Mouse (Mus musculus) limb, embryonic 10.5 days (tissue): ENCODE measurements around the gene Nfkbie. TPM values are rescaled to one million over a fixed set of nuclear protein-coding genes. Genes with fewer than 3 reads are reported as not detected.

Experiments used
- DNase-seq: peaks from one replicate; pipeline ENCODE4 v3.0.0-alpha.2; 2017; ENCODE audit warnings: low spot score
- H3K27ac ChIP-seq: fragments of 300-500 bp; sonication (generic); 2 replicates; pipeline ENCODE4 v1.5.1; 2016; ENCODE audit warnings: mild to moderate bottlenecking
- H3K27me3 ChIP-seq: fragments of 300-500 bp; sonication (generic); 2 replicates; pipeline ENCODE4 v1.6.1; 2016; ENCODE audit warnings: low read depth, mild to moderate bottlenecking; ENCODE audit not compliant: poor library complexity, severe bottlenecking
- H3K36me3 ChIP-seq: fragments of 300-500 bp; sonication (generic); 2 replicates; pipeline ENCODE4 v1.6.1; 2016; ENCODE audit warnings: mild to moderate bottlenecking, moderate library complexity
- H3K4me1 ChIP-seq: fragments of 300-500 bp; sonication (generic); 2 replicates; pipeline ENCODE4 v1.6.1; 2016
- H3K4me3 ChIP-seq: fragments of 300-500 bp; sonication (generic); 2 replicates; pipeline ENCODE4 v1.5.1; 2016; ENCODE audit warnings: mild to moderate bottlenecking, moderate library complexity
- H3K9me3 ChIP-seq: fragments of 300-500 bp; sonication (generic); replicated peaks from 2 replicates; pipeline ENCODE4 v1.6.1; 2016; ENCODE audit warnings: mild to moderate bottlenecking
- WGBS: fragments of 180-500 bp; shearing (Covaris S2); methylation state at CpG from one replicate; pipeline ENCODE4 v1.1.7; 2016; 5-methylcytosine and 5-hydroxymethylcytosine counted together
- polyA plus RNA-seq: library from polyadenylated mRNA; unstranded; fragments of >200 nt; fragmentation: Nextera tagmentation; extraction: Ambion mirVana; gene quantifications from 2 replicates; pipeline ENCODE4 v1.2.1, GENCODE M21; 2016

The Nfkbie gene
- polyA plus RNA-seq, 1 experiment from 2014 or later = 5.2 TPM

GRCm38 (mm10) chr17:45556514-45557245 lies 1.2 kb downstream of the Nfkbie start:
- DNase-seq = no peak
- WGBS = 75% methylated on average over 3 of the region's 3 CpGs
- peaks cover 49% of the 10 kb centered on the region for H3K4me1 ChIP-seq
- H3K9me3 ChIP-seq = no peaks in the 10 kb centered on the region
- no peak overlapping the region for H3K27ac ChIP-seq
- peaks cover 43% of the 10 kb centered on the region for H3K27me3 ChIP-seq
- H3K36me3 ChIP-seq = no peaks in the 10 kb centered on the region
- H3K4me3 ChIP-seq = peak overlapping the region; percentile 68

- Histone ChIP-seq H3K36me3 (no peaks in the 10 kb centered on the region), H3K4me1 (peaks cover 45% of the 10 kb centered on the region), H3K4me3 (peak overlapping the region; percentile 11; the same call in 1 of the 2 replicates), H3K27ac (no peak overlapping the region), H3K27me3 (peaks cover 43% of the 10 kb centered on the region), H3K9me3 (no peaks in the 10 kb centered on the region)
- DNase-seq = no peak
- 76% methylated on average over 5 of the region's 7 CpGs for WGBS
Observed at GRCm38 (mm10) chr17:45557246-45557824, 1.8 kb downstream of the Nfkbie start.

GRCm38 (mm10) chr17:45557998-45558862 lies 2.7 kb downstream of the Nfkbie start:
- 76% methylated on average over 16 of the region's 16 CpGs for WGBS
- Histone ChIP-seq H3K27me3 (peaks cover 37% of the 10 kb centered on the region), H3K27ac (no peak overlapping the region), H3K4me3 (0 out of 2 replicates have a peak overlapping the region, but pooled peaks have one; percentile 2), H3K9me3 (no peaks in the 10 kb centered on the region), H3K4me1 (peaks cover 45% of the 10 kb centered on the region), H3K36me3 (no peaks in the 10 kb centered on the region)
- no peak for DNase-seq

- no peak overlapping the region for H3K4me3 ChIP-seq
- no peak overlapping the region for H3K27ac ChIP-seq
- WGBS = 88% methylated on average over 15 of the region's 15 CpGs
- H3K27me3 ChIP-seq = peaks cover 25% of the 10 kb centered on the region
- H3K4me1 ChIP-seq = peaks cover 50% of the 10 kb centered on the region
- DNase-seq = no peak
- no peaks in the 10 kb centered on the region for H3K9me3 ChIP-seq
- no peaks in the 10 kb centered on the region for H3K36me3 ChIP-seq
Observed at GRCm38 (mm10) chr17:45559732-45560525, 4.4 kb downstream of the Nfkbie start.

GRCm38 (mm10) chr17:45563216-45563615 lies 7.7 kb downstream of the Nfkbie start:
- no peaks in the 10 kb centered on the region for H3K27me3 ChIP-seq
- 82% methylated on average over 12 of the region's 12 CpGs for WGBS
- H3K36me3 ChIP-seq = peaks cover 32% of the 10 kb centered on the region
- no peaks in the 10 kb centered on the region for H3K9me3 ChIP-seq
- H3K27ac ChIP-seq = 0 out of 2 replicates have a peak overlapping the region, but pooled peaks have one; percentile 95
- no peak for DNase-seq
- peaks cover 30% of the 10 kb centered on the region for H3K4me1 ChIP-seq
- H3K4me3 ChIP-seq = peak overlapping the region; percentile 87; the same call in 1 of the 2 replicates

- no peaks in the 10 kb centered on the region for H3K9me3 ChIP-seq
- peaks cover 24% of the 10 kb centered on the region for H3K4me1 ChIP-seq
- DNase-seq = peak; percentile 97
- H3K27me3 ChIP-seq = no peaks in the 10 kb centered on the region
- peak within 1 kb of the TSS; percentile 87 for H3K4me3 ChIP-seq
- peaks cover 39% of the 10 kb centered on the region for H3K36me3 ChIP-seq
- WGBS = under 1% methylated on average over 59 of the region's 61 CpGs
- peak within 1 kb of the TSS; percentile 95 for H3K27ac ChIP-seq
Observed at GRCm38 (mm10) chr17:45563655-45564530, 8.4 kb downstream of the Nfkbie start, which contains the start of gene Slc35b2. TSS of gene Slc35b2 (plus strand) at chr17:45563874.

- peaks cover 20% of the 10 kb centered on the region for H3K4me1 ChIP-seq
- WGBS = 18% methylated on average over 18 of the region's 18 CpGs
- no peak for DNase-seq
- no peaks in the 10 kb centered on the region for H3K9me3 ChIP-seq
- H3K27me3 ChIP-seq = no peaks in the 10 kb centered on the region
- H3K4me3 ChIP-seq = peak overlapping the region; percentile 87
- H3K36me3 ChIP-seq = peaks cover 46% of the 10 kb centered on the region
- H3K27ac ChIP-seq = peak overlapping the region; percentile 95
Observed at GRCm38 (mm10) chr17:45564531-45565084, 9.1 kb downstream of the Nfkbie start.

GRCm38 (mm10) chr17:45565103-45565502 lies 9.6 kb downstream of the Nfkbie start:
- Histone ChIP-seq H3K27me3 (no peaks in the 10 kb centered on the region), H3K36me3 (peaks cover 51% of the 10 kb centered on the region), H3K4me3 (peak overlapping the region; percentile 87), H3K4me1 (peaks cover 20% of the 10 kb centered on the region), H3K9me3 (no peaks in the 10 kb centered on the region), H3K27ac (0 out of 2 replicates have a peak overlapping the region, but pooled peaks have one; percentile 95)
- 97% methylated on average over 11 of the region's 11 CpGs for WGBS
- no peak for DNase-seq

- H3K4me1 ChIP-seq = peaks cover 27% of the 10 kb centered on the region
- H3K27ac ChIP-seq = no peak overlapping the region
- peaks cover 60% of the 10 kb centered on the region for H3K36me3 ChIP-seq
Observed at GRCm38 (mm10) chr17:45566031-45566359, 10.5 kb downstream of the Nfkbie start.

GRCm38 (mm10) chr17:45566360-45567161 lies 11.1 kb downstream of the Nfkbie start:
- peaks cover 33% of the 10 kb centered on the region for H3K4me1 ChIP-seq
- H3K27me3 ChIP-seq = no peaks in the 10 kb centered on the region
- peak overlapping the region; percentile 18; the same call in 1 of the 2 replicates for H3K4me3 ChIP-seq
- DNase-seq = no peak
- no peak overlapping the region for H3K27ac ChIP-seq
- 74% methylated on average over 18 of the region's 18 CpGs for WGBS
- peaks cover 66% of the 10 kb centered on the region for H3K36me3 ChIP-seq
- no peaks in the 10 kb centered on the region for H3K9me3 ChIP-seq

More at GRCm38 (mm10) chr17:45566031-45566359, 10.5 kb downstream of the Nfkbie start:
- no peaks in the 10 kb centered on the region for H3K9me3 ChIP-seq
- H3K4me3 ChIP-seq = no peak overlapping the region
- H3K27me3 ChIP-seq = no peaks in the 10 kb centered on the region
- DNase-seq = no peak
- WGBS = 82% methylated on average over 1 of the region's 1 CpGs
